Comparison of ENCODE assay signal across 17 mouse cellular contexts in the genomic region with DNA sequence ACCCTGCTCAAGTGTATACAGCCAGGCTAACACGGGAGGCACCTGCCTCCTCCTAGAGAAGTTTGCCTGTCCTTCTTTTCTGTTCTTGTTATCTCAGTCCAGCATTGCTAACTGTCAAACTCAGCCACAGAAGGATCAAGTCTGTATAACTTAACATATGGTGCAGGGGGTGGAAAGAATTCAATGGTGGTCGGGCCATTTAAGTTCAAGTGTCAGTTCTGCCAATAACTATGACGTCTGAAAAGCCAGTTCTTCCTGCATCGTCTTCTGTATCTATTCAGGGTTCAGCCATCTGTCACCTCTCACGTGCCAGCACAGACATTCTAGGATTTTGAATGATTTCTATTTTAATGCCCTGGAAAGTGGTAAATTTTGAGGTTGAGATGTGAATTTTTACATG.
A peak's percentile ranks its signal among the peaks of the same experiment; 100 is the strongest.
DNase-seq lines count a peak whose midpoint lies in the region; ATAC-seq lines count a peak whose summit lies in the region.
"Had no signal": no experiment of that assay in that cellular context is flagged by ENCODE, and none has a peak within 500 bp of the region (broad histone marks: within the 10 kb centered on the region; RNA-seq: fewer than 3 reads in every experiment).

No protein-coding gene starts in this region.

- H3K9me3 ChIP-seq in midbrain, embryonic 14.5 days (ENCODE audit: control insufficient read depth, low read length): no peaks in the 10 kb centered on the region
- H3K9me3 ChIP-seq: forebrain, embryonic 15.5 days; hindbrain, embryonic 12.5 days; liver, embryonic 15.5 days; neural tube, embryonic 13.5 days had no signal

- H3K4me1 ChIP-seq in midbrain, embryonic 14.5 days (ENCODE audit: control insufficient read depth, insufficient read depth, low read length): peaks cover 15% of the 10 kb centered on the region

- H3K4me2 ChIP-seq in midbrain, embryonic 14.5 days (ENCODE audit: low read length): no peak overlapping the region
- H3K4me2 ChIP-seq: forebrain, embryonic 15.5 days; hindbrain, embryonic 12.5 days; liver, embryonic 15.5 days; neural tube, embryonic 13.5 days had no signal

- H3K4me3 ChIP-seq in midbrain, embryonic 14.5 days (replicated peaks; ENCODE audit: low read depth, low read length): no peak overlapping the region
- H3K4me3 ChIP-seq: forebrain, embryonic 15.5 days; hindbrain, embryonic 12.5 days; liver, embryonic 15.5 days; neural tube, embryonic 13.5 days had no signal

- peaks cover 24% of the 10 kb centered on the region for H3K36me3 ChIP-seq in midbrain, embryonic 14.5 days (ENCODE audit: control insufficient read depth, insufficient read depth, low read length)
- H3K36me3 ChIP-seq: forebrain, embryonic 15.5 days; liver, embryonic 15.5 days had no signal

- H3K27ac ChIP-seq in midbrain, embryonic 14.5 days (replicated peaks; ENCODE audit: low read depth, low read length): no peak overlapping the region
- H3K27ac ChIP-seq: forebrain, embryonic 15.5 days; hindbrain, embryonic 12.5 days; liver, embryonic 15.5 days; neural tube, embryonic 13.5 days had no signal

- WGBS in midbrain, embryonic 14.5 days: 74% methylated on average over 5 of the region's 5 CpGs

- DNase-seq in layer of hippocampus, adult 9-10 months (ENCODE audit: low spot score): peak; percentile 37
- no peak for DNase-seq in layer of hippocampus, postnatal 36 days
- DNase-seq in cerebellum, postnatal 36 days: peak; percentile 20 to 49
- DNase-seq in left cerebral cortex, postnatal 25 days (ENCODE audit: low spot score in 2 of 2): peak; percentile 53 to 92
- peak; percentile 84 for DNase-seq in telencephalon, adult 2 months (ENCODE audit: low read depth, low spot score)
- DNase-seq in spleen, postnatal 10 days (ENCODE audit: low spot score in 2 of 2): no peak
- no peak for DNase-seq in midbrain, embryonic 14.5 days
- DNase-seq: kidney, adult 2 months; kidney, postnatal 36 days; lung, postnatal 36 days; retina, postnatal 1 day had no signal

- no peaks in the 10 kb centered on the region for H3K27me3 ChIP-seq in midbrain, embryonic 14.5 days (ENCODE audit: control insufficient read depth, insufficient read depth, low read length)
- H3K27me3 ChIP-seq: CH12.LX; forebrain, embryonic 15.5 days; hindbrain, embryonic 12.5 days; liver, embryonic 15.5 days; neural tube, embryonic 13.5 days had no signal

- no peak for ATAC-seq in midbrain, embryonic 14.5 days (ENCODE audit: low FRiP score, low TSS enrichment)
- ATAC-seq: forebrain, embryonic 15.5 days; midbrain, embryonic 16.5 days had no signal

- intact Hi-C loops in left cerebral cortex, postnatal 25 days (cut with DNase I): loop anchor here (2.0 to 5.0 kb wide), 3 partner anchors 38 to 145 kb away; no protein-coding TSS in a partner anchor

- H3K9ac ChIP-seq in midbrain, embryonic 14.5 days (replicated peaks; ENCODE audit: low read length): no peak overlapping the region
- H3K9ac ChIP-seq: forebrain, embryonic 15.5 days; hindbrain, embryonic 12.5 days; liver, embryonic 15.5 days; neural tube, embryonic 13.5 days had no signal

Comparison
In these comparisons a context has a peak if more than half of its experiments do, and no peak if none do; other contexts are left out.
1. DNase-seq: peak in layer of hippocampus, adult 9-10 months (single experiment), cerebellum, postnatal 36 days (2 of 2), left cerebral cortex, postnatal 25 days (2 of 2) and telencephalon, adult 2 months (single experiment); none in layer of hippocampus, postnatal 36 days (0 of 2), spleen, postnatal 10 days (0 of 2) and midbrain, embryonic 14.5 days (single experiment).